Mouse (Mus musculus) thymus, postnatal 0 days (tissue): Measurements from ENCODE around the gene Vax1. TPM values are rescaled to one million over a fixed set of nuclear protein-coding genes. Genes with fewer than 3 reads are reported as not detected.

Experiments
- DNase-seq: peaks from one replicate; pipeline ENCODE4 v3.0.0-alpha.2; 2015; ENCODE audit warnings: low spot score
- polyA plus RNA-seq: library from polyadenylated mRNA; unstranded; fragments of >200 nt; fragmentation: Nextera tagmentation; extraction: Ambion mirVana; gene quantifications from 2 replicates; pipeline ENCODE4 v1.2.1, GENCODE M21; 2015

Vax1 gene
- polyA plus RNA-seq, 1 experiment from 2014 or later = not detected

- DNase-seq = no peak
Measured at GRCm38 (mm10) chr19:59169143-59169935, 517 bp downstream of the Vax1 start.

GRCm38 (mm10) chr19:59168386-59168905 is 1.4 kb downstream of the Vax1 start:
- DNase-seq = no peak

- no peak for DNase-seq
Measured at GRCm38 (mm10) chr19:59167871-59168270, 2.0 kb downstream of the Vax1 start.

GRCm38 (mm10) chr19:59166879-59167278 is 3.0 kb downstream of the Vax1 start:
- DNase-seq = no peak

GRCm38 (mm10) chr19:59166311-59166761 is 3.5 kb downstream of the Vax1 start:
- DNase-seq = no peak

GRCm38 (mm10) chr19:59165577-59165976 is 4.3 kb downstream of the Vax1 start:
- DNase-seq = no peak

GRCm38 (mm10) chr19:59164896-59165560 is 4.8 kb downstream of the Vax1 start:
- no peak for DNase-seq

GRCm38 (mm10) chr19:59164111-59164510 is 5.7 kb downstream of the Vax1 start:
- no peak for DNase-seq

- DNase-seq = no peak
Measured at GRCm38 (mm10) chr19:59156702-59157101, 13.2 kb downstream of the Vax1 start.

GRCm38 (mm10) chr19:59154171-59154570 is 15.7 kb downstream of the Vax1 start:
- no peak for DNase-seq

- no peak for DNase-seq
Measured at GRCm38 (mm10) chr19:59145492-59146140, 24.2 kb downstream of the Vax1 start.

- no peak for DNase-seq
Measured at GRCm38 (mm10) chr19:59145064-59145463, 24.8 kb downstream of the Vax1 start.

GRCm38 (mm10) chr19:59142206-59142605 is 27.6 kb downstream of the Vax1 start:
- DNase-seq = no peak

GRCm38 (mm10) chr19:59135387-59135786 is 34.5 kb downstream of the Vax1 start:
- DNase-seq = no peak

- DNase-seq = no peak
Measured at GRCm38 (mm10) chr19:59134916-59135315, 34.9 kb downstream of the Vax1 start.

- DNase-seq = no peak
Measured at GRCm38 (mm10) chr19:59133202-59133601, 36.7 kb downstream of the Vax1 start.

GRCm38 (mm10) chr19:59129671-59130070 is 40.2 kb downstream of the Vax1 start:
- no peak for DNase-seq

- DNase-seq = no peak
Measured at GRCm38 (mm10) chr19:59128531-59129204, 41.2 kb downstream of the Vax1 start.

GRCm38 (mm10) chr19:59127424-59127823 is 42.4 kb downstream of the Vax1 start:
- no peak for DNase-seq
